Mouse (Mus musculus) colon, adult 2 months (tissue): ENCODE measurements around the gene Cyren. TPM values are rescaled to one million over a fixed set of nuclear protein-coding genes. Genes with fewer than 3 reads are reported as not detected.

Experiments
- polyA plus RNA-seq: library from polyadenylated mRNA; depleted of rRNA; stranded (reverse); fragments of >200 nt; gene quantifications from 2 replicates; pipeline ENCODE4 v1.2.3, GENCODE M21; 2012; rRNA removed

Cyren gene
- 3.7 and 4.4 TPM in 2 replicates for polyA plus RNA-seq

GRCm38 (mm10) chr6:34877509-34878321 is at the start of gene Cyren:
Gene Cyren (minus strand): TSS chr6:34878060.

GRCm38 (mm10) chr6:34919956-34920355 is 42.1 kb upstream of the Cyren start, which contains the start of gene Stra8:
Gene Stra8 (plus strand): TSS chr6:34920163.

GRCm38 (mm10) chr6:34910371-34911219 is 32.7 kb upstream of the Cyren start, which contains the start of gene Wdr91:
Gene Wdr91 (minus strand): TSS chr6:34910876.

DNA sequence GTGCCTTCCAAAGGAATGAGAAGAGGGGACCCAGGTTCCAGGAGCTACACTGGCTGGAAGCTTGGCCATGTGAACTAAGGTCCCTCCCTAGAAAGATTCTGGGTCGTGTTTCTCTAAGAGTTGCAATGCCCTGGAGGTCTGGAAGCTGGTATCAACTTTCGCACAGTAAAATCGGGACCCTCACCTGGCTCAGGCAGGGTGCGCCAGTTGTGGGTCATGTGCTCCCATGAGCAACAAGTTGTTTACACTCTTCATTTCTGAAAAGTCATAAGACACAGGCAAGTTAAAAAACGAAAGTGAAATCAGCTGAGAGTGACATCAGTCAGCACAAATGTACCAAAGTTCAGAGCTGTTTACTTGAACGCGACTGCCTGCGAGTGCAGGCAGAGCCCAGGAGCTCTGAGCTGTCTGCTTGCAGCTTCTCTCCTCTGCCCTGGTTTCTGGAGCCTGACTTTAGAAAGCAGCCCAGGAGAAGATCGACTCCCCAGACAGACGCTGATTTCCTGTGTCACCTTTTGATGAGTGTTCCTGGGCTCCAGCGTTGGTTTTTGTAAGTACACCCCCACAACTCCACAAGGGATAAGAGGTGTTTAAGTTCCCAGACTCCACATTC is 15.0 kb downstream of the Cyren start, which contains the start of gene Tmem140:
TSS of gene Tmem140 (plus strand) at position 356 of the 613 bp plus-strand sequence.

Other genes with a start within 250 kb of the Cyren start
- gene Agbl3, start 97.6 kb downstream of the Cyren start, polyA plus RNA-seq: 1.2 TPM in 2 replicates
- gene Tmem140, start 14.9 kb downstream of the Cyren start, polyA plus RNA-seq: 27.6 and 40.1 TPM in 2 replicates
- 8.5 and 9.7 TPM in 2 replicates for gene Wdr91, start 32.8 kb upstream of the Cyren start, polyA plus RNA-seq
- gene Stra8, start 42.1 kb upstream of the Cyren start, polyA plus RNA-seq: not detected in 2 replicates
- gene Slc23a4, start 110.3 kb upstream of the Cyren start, polyA plus RNA-seq: 8.4 and 8.5 TPM in 2 replicates